Mouse (Mus musculus) T-helper 2 cell (primary cell): Measurements from ENCODE around the gene 4930426L09Rik.

Experiments used
- in situ Hi-C: fragments of 300-600 bp; cut with MboI, MseI; formaldehyde crosslinking; loops from one replicate; pipeline ENCODE4 v1.15.1; 2025; ENCODE audit warnings: high pct_unique_total_duplicates

Gene 4930426L09Rik

GRCm38 (mm10) chr2:18969066-18969681 is 29.0 kb upstream of the 4930426L09Rik start:
- in situ Hi-C loops, result no loop called here

GRCm38 (mm10) chr2:18970461-18970860 is 27.7 kb upstream of the 4930426L09Rik start:
- in situ Hi-C loops, result loop anchor here (10.0 kb wide), 1 partner anchor 554 kb away; no protein-coding TSS in a partner anchor

- in situ Hi-C loops, result loop anchor here (10.0 kb wide), 1 partner anchor 553 kb away; no protein-coding TSS in a partner anchor
Measured at GRCm38 (mm10) chr2:18971564-18971963, 26.6 kb upstream of the 4930426L09Rik start.

GRCm38 (mm10) chr2:18974882-18975645 is 23.1 kb upstream of the 4930426L09Rik start:
- in situ Hi-C loops, result loop anchor here (10.0 kb wide), 1 partner anchor 550 kb away; no protein-coding TSS in a partner anchor

- in situ Hi-C loops, result loop anchor here (10.0 kb wide), 1 partner anchor 549 kb away; no protein-coding TSS in a partner anchor
Measured at GRCm38 (mm10) chr2:18976175-18976574, 22.0 kb upstream of the 4930426L09Rik start.

- in situ Hi-C loops, result loop anchor here (10.0 kb wide), 1 partner anchor 547 kb away; no protein-coding TSS in a partner anchor
Measured at GRCm38 (mm10) chr2:18977201-18977805, 20.8 kb upstream of the 4930426L09Rik start.

GRCm38 (mm10) chr2:18979046-18979445 is 19.1 kb upstream of the 4930426L09Rik start:
- in situ Hi-C loops, result loop anchor here (10.0 kb wide), 1 partner anchor 546 kb away; no protein-coding TSS in a partner anchor

- in situ Hi-C loops, result loop anchor here (10.0 kb wide), 1 partner anchor 545 kb away; no protein-coding TSS in a partner anchor
Measured at GRCm38 (mm10) chr2:18979675-18980074, 18.5 kb upstream of the 4930426L09Rik start.

GRCm38 (mm10) chr2:18982581-18982980 is 15.6 kb upstream of the 4930426L09Rik start:
- in situ Hi-C loops, result no loop called here

GRCm38 (mm10) chr2:18983546-18983945 is 14.6 kb upstream of the 4930426L09Rik start:
- in situ Hi-C loops, result no loop called here

GRCm38 (mm10) chr2:18984095-18984847 is 13.9 kb upstream of the 4930426L09Rik start:
- in situ Hi-C loops, result no loop called here

GRCm38 (mm10) chr2:18985506-18985905 is 12.6 kb upstream of the 4930426L09Rik start:
- in situ Hi-C loops, result no loop called here

GRCm38 (mm10) chr2:18988885-18989284 is 9.3 kb upstream of the 4930426L09Rik start:
- in situ Hi-C loops, result no loop called here

GRCm38 (mm10) chr2:18992512-18993510 is 5.3 kb upstream of the 4930426L09Rik start:
- in situ Hi-C loops, result loop anchor here (5.0 kb wide), 1 partner anchor 56 kb away; no protein-coding TSS in a partner anchor

- in situ Hi-C loops, result no loop called here
Measured at GRCm38 (mm10) chr2:18996451-18997211, 1.5 kb upstream of the 4930426L09Rik start.

- in situ Hi-C loops, result no loop called here
Measured at GRCm38 (mm10) chr2:18997387-18997971, 664 bp upstream of the 4930426L09Rik start.

- in situ Hi-C loops, result no loop called here
Measured at GRCm38 (mm10) chr2:18999395-18999794, 1.3 kb downstream of the 4930426L09Rik start.

GRCm38 (mm10) chr2:19004801-19005200 is 6.7 kb downstream of the 4930426L09Rik start:
- in situ Hi-C loops, result no loop called here

GRCm38 (mm10) chr2:19006124-19006523 is 8.0 kb downstream of the 4930426L09Rik start:
- in situ Hi-C loops, result no loop called here
